Mouse (Mus musculus) heart, postnatal 0 days (tissue): ENCODE measurements at regions not wholly inside any gene's neighbourhood (a gene's known extent, or its start where the extent isn't known, plus 50 kb on each side); places are given as distances from the start of the nearest gene placed in this dataset.

Source experiments
- CTCF ChIP-seq: IDR thresholded peaks from 2 replicates; pipeline ENCODE4 v1.5.1; 2016; ENCODE audit warnings: antibody characterized with exemption, control low read depth, low read depth
- EP300 ChIP-seq: IDR thresholded peaks from 2 replicates; pipeline ENCODE4 v1.6.1; 2016; ENCODE audit warnings: antibody characterized with exemption, low read depth

- TF ChIP-seq CTCF (no peak), EP300 (no peak)
These were observed 85.8 kb downstream of the Aldh8a1 start for GRCm38 (mm10) chr10:21462915-21463314.
